Mouse (Mus musculus): Measurements from ENCODE around the gene Fam3a.
A peak's percentile ranks its signal among the peaks of the same experiment; 100 is the strongest.

DNA sequence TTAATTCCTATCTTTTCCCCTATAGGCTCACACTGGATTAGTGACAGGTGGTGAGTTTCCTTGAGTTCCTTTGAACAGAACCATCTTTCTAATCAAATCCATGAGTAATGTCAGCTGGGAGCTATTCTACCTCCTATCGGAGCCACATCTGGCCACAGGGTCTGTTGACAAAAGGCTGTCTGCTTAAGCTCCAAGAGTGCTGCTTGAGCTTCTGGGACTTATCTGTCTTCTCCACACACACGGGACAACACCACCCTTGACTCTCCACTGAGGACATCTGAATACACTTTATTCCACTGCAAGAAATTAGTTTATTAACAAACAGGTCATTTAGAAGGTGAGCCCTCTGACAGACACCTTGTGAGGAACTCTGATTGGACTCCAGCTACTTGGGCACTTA is 8.6 kb downstream of the Fam3a start:
- TF ChIP-seq GATA1 (IDR thresholded peaks at IDR 0.05; ENCODE audit: low read length) (no peak), TAL1 (IDR thresholded peaks at IDR 0.05; ENCODE audit: low read length) (peak; percentile 38; the same call in 2 of the 3 replicates)
